Mouse (Mus musculus): ENCODE measurements at regions not wholly inside any gene's neighbourhood (a gene's known extent, or its start where the extent isn't known, plus 50 kb on each side); places are given as distances from the start of the nearest gene placed in this dataset.
A peak's percentile ranks its signal among the peaks of the same experiment; 100 is the strongest.

DNA sequence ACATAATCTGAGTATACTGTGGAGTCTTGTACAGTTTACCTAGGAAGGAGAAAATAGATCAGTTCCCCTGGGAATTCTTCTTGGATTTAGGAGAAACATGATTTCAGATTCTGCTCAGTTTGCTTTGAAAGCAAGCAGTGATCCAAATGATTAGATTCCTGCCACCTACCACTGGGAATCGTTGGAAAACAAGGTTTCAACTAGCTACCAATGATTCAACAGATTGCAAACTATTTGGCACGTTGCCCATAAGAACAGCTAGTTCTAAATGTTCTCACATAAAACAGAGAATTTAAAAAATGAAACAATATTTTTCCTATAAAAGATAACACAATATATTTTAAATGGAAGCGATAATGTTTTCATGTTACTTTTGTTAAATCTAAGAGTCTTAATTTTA is 54.8 kb downstream of the G6pd2 start:
- DNase-seq: peak; percentile 65

Data from layer of hippocampus, adult 9-11 months (tissue).